Mouse (Mus musculus) bone marrow macrophage, adult 2 months (primary cell): ENCODE data around the gene Tenm4.

Experiments
- CTCF ChIP-seq: IDR thresholded peaks from 2 replicates; pipeline ENCODE4 v1.5.1; 2012; ENCODE audit warnings: low read depth, mild to moderate bottlenecking, low read length, moderate library complexity
- POLR2A ChIP-seq: IDR thresholded peaks from 2 replicates; pipeline ENCODE4 v1.6.1; 2012; ENCODE audit warnings: mild to moderate bottlenecking, low read depth, low read length, borderline replicate concordance

GRCm38 (mm10) chr7:96647657-96648056 lies 476.6 kb downstream of the Tenm4 start:
- TF ChIP-seq CTCF: no peak
- TF ChIP-seq POLR2A: no peak
